Mouse (Mus musculus) gonadal fat pad, adult 2 months (tissue): ENCODE measurements around the gene Abcc8. TPM values are rescaled to one million over a fixed set of nuclear protein-coding genes. Genes with fewer than 3 reads are reported as not detected.

Experiments used
- DNase-seq: peaks from one replicate; pipeline ENCODE4 v3.0.0-alpha.2; 2012; ENCODE audit warnings: low read depth
- polyA plus RNA-seq: library from polyadenylated mRNA; depleted of rRNA; stranded (reverse); fragments of >200 nt; gene quantifications from 2 replicates; pipeline ENCODE4 v1.2.3, GENCODE M21; 2012

Gene Abcc8
- polyA plus RNA-seq, 1 experiment = 2.8 TPM

GRCm38 (mm10) chr7:46110079-46110478 is 69.8 kb downstream of the Abcc8 start:
- no peak for DNase-seq

GRCm38 (mm10) chr7:46105484-46105883 is 74.3 kb downstream of the Abcc8 start:
- DNase-seq = no peak

- DNase-seq = no peak
Observed at GRCm38 (mm10) chr7:46104256-46104915, 75.4 kb downstream of the Abcc8 start.

- no peak for DNase-seq
Observed at GRCm38 (mm10) chr7:46103771-46104170, 76.1 kb downstream of the Abcc8 start.

- no peak for DNase-seq
Observed at GRCm38 (mm10) chr7:46103075-46103591, 76.7 kb downstream of the Abcc8 start.

- no peak for DNase-seq
Observed at GRCm38 (mm10) chr7:46100563-46100962, 79.3 kb downstream of the Abcc8 start, which contains the start of gene Kcnj11. Gene Kcnj11 (minus strand): TSS chr7:46100764.

- DNase-seq = no peak
Observed at GRCm38 (mm10) chr7:46099682-46100081, 80.2 kb downstream of the Abcc8 start.

GRCm38 (mm10) chr7:46098919-46099286 is 80.9 kb downstream of the Abcc8 start:
- no peak for DNase-seq

GRCm38 (mm10) chr7:46098221-46098918 is 81.5 kb downstream of the Abcc8 start:
- DNase-seq = no peak

GRCm38 (mm10) chr7:46097319-46097783 is 82.5 kb downstream of the Abcc8 start:
- no peak for DNase-seq

- DNase-seq = no peak
Observed at GRCm38 (mm10) chr7:46096136-46096535, 83.7 kb downstream of the Abcc8 start.

GRCm38 (mm10) chr7:46092803-46093202 is 87.0 kb downstream of the Abcc8 start:
- DNase-seq = no peak

- no peak for DNase-seq
Observed at GRCm38 (mm10) chr7:46088241-46088640, 91.6 kb downstream of the Abcc8 start.

GRCm38 (mm10) chr7:46086378-46086777 is 93.5 kb downstream of the Abcc8 start:
- no peak for DNase-seq

- no peak for DNase-seq
Observed at GRCm38 (mm10) chr7:46084839-46085513, 94.9 kb downstream of the Abcc8 start.

- DNase-seq = no peak
Observed at GRCm38 (mm10) chr7:46084024-46084423, 95.8 kb downstream of the Abcc8 start.

GRCm38 (mm10) chr7:46077675-46078074 is 102.2 kb downstream of the Abcc8 start:
- no peak for DNase-seq

GRCm38 (mm10) chr7:46076844-46077243 is 103.0 kb downstream of the Abcc8 start:
- DNase-seq = no peak

GRCm38 (mm10) chr7:46068831-46069230 is 111.0 kb downstream of the Abcc8 start:
- no peak for DNase-seq

GRCm38 (mm10) chr7:46063296-46063695 is 116.5 kb downstream of the Abcc8 start:
- no peak for DNase-seq

- DNase-seq = no peak
Observed at GRCm38 (mm10) chr7:46061614-46062013, 118.2 kb downstream of the Abcc8 start.

GRCm38 (mm10) chr7:46060688-46061087 is 119.1 kb downstream of the Abcc8 start:
- no peak for DNase-seq
